Mouse (Mus musculus): ENCODE data around the gene Astn2. TPM values are rescaled to one million over a fixed set of nuclear protein-coding genes. Genes with fewer than 3 reads are reported as not detected.

The Astn2 gene
- total RNA-seq (2012; rRNA removed): not detected in 2 replicates
- not detected for polyA plus RNA-seq (2012; ENCODE audit: insufficient read depth in 1 of 2, insufficient read length in 2 of 2, low read depth in 1 of 2, low replicate concordance in 2 of 2, missing spikeins in 1 of 2)

GRCm38 (mm10) chr4:66404201-66404711 is at the start of gene Astn2:
Astn2 (minus strand) TSS chr4:66404611.
- Histone ChIP-seq H3K9me3 (replicated peaks; ENCODE audit: insufficient read depth, low read length) (no peaks in the 10 kb centered on the region), H3K9ac (ENCODE audit: control insufficient read depth, low read depth, low read length, poor library complexity, severe bottlenecking) (no peak within 1 kb of the TSS), H3K36me3 (ENCODE audit: control insufficient read depth in 1 of 2, insufficient read depth in 2 of 2, low read length in 2 of 2) (no peaks in the 10 kb centered on the region), H3K4me3 (ENCODE audit: control insufficient read depth in 1 of 2, insufficient read depth in 1 of 2, low read depth in 2 of 2, low read length in 2 of 2) (no peak within 1 kb of the TSS), H3K27me3 (ENCODE audit: control insufficient read depth in 1 of 2, insufficient read depth in 2 of 2, low read length in 2 of 2) (no peaks in the 10 kb centered on the region), H3K4me1 (ENCODE audit: control insufficient read depth in 1 of 2, insufficient read depth in 2 of 2, low read length in 2 of 2) (no peaks in the 10 kb centered on the region), H3K27ac (ENCODE audit: control insufficient read depth, low read depth, low read length) (no peak within 1 kb of the TSS), H3K79me2 (ENCODE audit: control insufficient read depth, insufficient read depth, low read length, poor library complexity) (no peaks in the 10 kb centered on the region)
- no peak for DNase-seq (ENCODE audit: low read depth, low spot score)
- TF ChIP-seq CTCF (IDR thresholded peaks at IDR 0.05 in 2 of 3, conservative IDR thresholded peaks at IDR 0.05 in 1 of 3; ENCODE audit: control insufficient read depth in 1 of 3, insufficient read depth in 1 of 3, low read depth in 2 of 3, low read length in 3 of 3, poor library complexity in 1 of 3, severe bottlenecking in 1 of 3) (no peak), UBTF (IDR thresholded peaks at IDR 0.05; ENCODE audit: borderline replicate concordance, insufficient read depth, low read depth, low read length) (no peak), JUND (IDR thresholded peaks at IDR 0.05; ENCODE audit: low read depth, low read length) (no peak), MYB (IDR thresholded peaks at IDR 0.05; ENCODE audit: low read depth, low read length) (no peak), RCOR1 (IDR thresholded peaks at IDR 0.05; ENCODE audit: low read depth, low read length) (no peak), GATA1 (IDR thresholded peaks at IDR 0.05; ENCODE audit: low read depth, low read length) (no peak), USF2 (IDR thresholded peaks at IDR 0.05; ENCODE audit: borderline replicate concordance in 1 of 2, insufficient read depth in 1 of 2, low read depth in 1 of 2, low read length in 2 of 2) (no peak), ZNF384 (IDR thresholded peaks at IDR 0.05; ENCODE audit: low read depth, low read length) (no peak), KAT2A (conservative IDR thresholded peaks at IDR 0.05; ENCODE audit: low read depth, low read length) (no peak), E2F4 (IDR thresholded peaks at IDR 0.05; ENCODE audit: borderline replicate concordance, low read depth, low read length) (no peak), MAFK (IDR thresholded peaks at IDR 0.05; ENCODE audit: borderline replicate concordance, low read depth, low read length) (no peak), CHD2 (IDR thresholded peaks at IDR 0.05; ENCODE audit: low read length) (no peak), SMC3 (IDR thresholded peaks at IDR 0.05; ENCODE audit: low read depth, low read length) (no peak), NRF1 (IDR thresholded peaks at IDR 0.05; ENCODE audit: insufficient read depth, low read depth, low read length, poor library complexity, severe bottlenecking) (no peak), HCFC1 (IDR thresholded peaks at IDR 0.05; ENCODE audit: low read depth, low read length) (no peak), ZKSCAN1 (IDR thresholded peaks at IDR 0.05; ENCODE audit: low read depth, low read length) (no peak), TBP (IDR thresholded peaks at IDR 0.05; ENCODE audit: low read depth, low read length) (no peak)

GRCm38 (mm10) chr4:66450115-66450514 is 45.7 kb upstream of the Astn2 start:
- Histone ChIP-seq H3K9me3 (replicated peaks; ENCODE audit: insufficient read depth, low read length) (no peaks in the 10 kb centered on the region), H3K4me1 (ENCODE audit: control insufficient read depth in 1 of 2, insufficient read depth in 2 of 2, low read length in 2 of 2) (no peaks in the 10 kb centered on the region), H3K79me2 (ENCODE audit: control insufficient read depth, insufficient read depth, low read length, poor library complexity) (no peaks in the 10 kb centered on the region), H3K36me3 (ENCODE audit: control insufficient read depth in 1 of 2, insufficient read depth in 2 of 2, low read length in 2 of 2) (no peaks in the 10 kb centered on the region), H3K27me3 (ENCODE audit: control insufficient read depth in 1 of 2, insufficient read depth in 2 of 2, low read length in 2 of 2) (no peaks in the 10 kb centered on the region), H3K4me3 (ENCODE audit: control insufficient read depth in 1 of 2, insufficient read depth in 1 of 2, low read depth in 2 of 2, low read length in 2 of 2) (no peak overlapping the region), H3K9ac (ENCODE audit: control insufficient read depth, low read depth, low read length, poor library complexity, severe bottlenecking) (no peak overlapping the region), H3K27ac (ENCODE audit: control insufficient read depth, low read depth, low read length) (no peak overlapping the region)
- TF ChIP-seq ZMIZ1 (IDR thresholded peaks at IDR 0.05; ENCODE audit: low read depth, low read length) (no peak), TAL1 (IDR thresholded peaks at IDR 0.05; ENCODE audit: low read length) (no peak), UBTF (IDR thresholded peaks at IDR 0.05; ENCODE audit: borderline replicate concordance, insufficient read depth, low read depth, low read length) (no peak), MXI1 (IDR thresholded peaks at IDR 0.05; ENCODE audit: low read depth, low read length) (no peak), TCF12 (IDR thresholded peaks at IDR 0.05; ENCODE audit: low read depth, low read length) (no peak), ETS1 (IDR thresholded peaks at IDR 0.05; ENCODE audit: low read depth, low read length) (no peak), POLR2A (IDR thresholded peaks at IDR 0.05; ENCODE audit: control insufficient read depth in 1 of 2, insufficient read depth in 1 of 2, low read depth in 1 of 2, low read length in 2 of 2, poor library complexity in 1 of 2) (no peak), ELF1 (IDR thresholded peaks at IDR 0.05; ENCODE audit: low read depth, low read length) (no peak)
- DNase-seq (ENCODE audit: low read depth, low spot score): no peak

Measured in MEL (cell line).